Comparison of ENCODE assay signal across 8 mouse cellular contexts in the genomic region with DNA sequence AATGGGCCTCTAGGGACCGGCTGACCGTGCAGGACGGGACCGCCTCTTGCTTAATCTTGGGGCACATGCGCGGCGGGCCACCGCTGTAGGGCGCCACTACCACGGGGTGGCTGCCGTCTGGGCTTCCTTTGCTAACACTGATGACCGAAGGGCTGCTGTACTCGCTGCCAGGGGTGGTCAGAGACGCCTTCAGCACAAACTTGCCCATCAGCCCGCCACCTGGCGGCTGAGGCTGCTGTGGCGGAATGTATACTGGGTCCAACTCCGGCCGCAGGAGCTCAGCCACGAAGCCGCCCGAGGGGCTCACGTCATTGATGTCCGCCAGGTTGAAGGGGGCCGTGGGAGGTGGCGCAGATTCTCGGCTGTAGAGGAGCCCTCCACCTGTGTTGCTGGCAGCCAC. TPM values are rescaled to one million over a fixed set of nuclear protein-coding genes. Genes with fewer than 3 reads are reported as not detected.
DNase-seq lines count a peak whose midpoint lies in the region; ATAC-seq and TF ChIP-seq lines count a peak whose summit lies in the region.

No protein-coding gene starts in this region.

- peak overlapping the region; percentile 41 for H3K9ac ChIP-seq in hindbrain, embryonic 15.5 days

- peaks cover 7% of the 10 kb centered on the region; the same call in 1 of the 2 replicates for H3K27me3 ChIP-seq in hindbrain, embryonic 15.5 days

- peak overlapping the region; percentile 96 for H3K27ac ChIP-seq in gastrocnemius, adult 2 months
- H3K27ac ChIP-seq in hindbrain, embryonic 15.5 days (replicated peaks), result no peak overlapping the region

- under 1% methylated on average over 27 of the region's 27 CpGs for WGBS in hindbrain, embryonic 15.5 days

- ATAC-seq in hindbrain, embryonic 15.5 days (ENCODE audit: low FRiP score, low read depth), result peak; percentile 27; the same call in 1 of the 2 replicates

- DNase-seq in NIH3T3 (ENCODE audit: low read depth), result peak; percentile 96
- DNase-seq in cerebellum, postnatal 36 days, result peak; percentile 27 to 33
- peak; percentile 85 for DNase-seq in gastrocnemius, adult 2 months
- peak; percentile 55 to 66 for DNase-seq in left cerebral cortex, adult 18-20 months (ENCODE audit: low spot score in 2 of 2)
- DNase-seq in lung, postnatal 36 days, result peak; percentile 93
- DNase-seq in retina, postnatal 1 day, result peak; percentile 85
- peak; percentile 70 for DNase-seq in urinary bladder, adult 2 months (ENCODE audit: low spot score)

- no peaks in the 10 kb centered on the region for H3K9me3 ChIP-seq in hindbrain, embryonic 15.5 days

- intact Hi-C loops in gastrocnemius, adult 2 months (cut with DNase I), result loop anchor here (5.0 kb wide), 1 partner anchor 582 kb away; no protein-coding TSS in a partner anchor

- peak; percentile 78 for TF ChIP-seq CTCF in gastrocnemius, adult 2 months (IDR thresholded peaks at IDR 0.05)

- H3K4me2 ChIP-seq in hindbrain, embryonic 15.5 days, result peak overlapping the region; percentile 97

- H3K36me3 ChIP-seq in hindbrain, embryonic 15.5 days, result no peaks in the 10 kb centered on the region

- H3K4me3 ChIP-seq in gastrocnemius, adult 2 months, result peak overlapping the region; percentile 89
- peak overlapping the region; percentile 77 for H3K4me3 ChIP-seq in hindbrain, embryonic 15.5 days

- H3K4me1 ChIP-seq in hindbrain, embryonic 15.5 days (replicated peaks), result peaks cover 36% of the 10 kb centered on the region

RNA-seq across cellular contexts. Expression of gene Klf4, which starts 2.0 kb away (rescaled TPM):
- total RNA-seq in gastrocnemius, adult 2 months (2021), result 10 to 100 TPM in 1 of 2 experiments, 1 to 10 TPM in 1; 8.4 to 40.0 TPM
- 2.5 and 2.7 TPM in 2 replicates for polyA plus RNA-seq in hindbrain, embryonic 15.5 days (2015; fragmentation: Nextera tagmentation; extraction: Ambion mirVana)
- total RNA-seq in left cerebral cortex, adult 18-20 months (2021), result 10 to 100 TPM in 1 of 2 experiments, 1 to 10 TPM in 1; 8.6 to 12.4 TPM
- 51.6 and 59.8 TPM in 2 replicates for polyA plus RNA-seq in urinary bladder, adult 2 months (2012; rRNA removed)

Comparison
In these comparisons a context has a peak if more than half of its experiments do, and no peak if none do; other contexts are left out.
1. DNase-seq: peak in every context shown above with its lines; median percentile 96 in NIH3T3; 93 in lung, postnatal 36 days; 85 in gastrocnemius, adult 2 months; 85 in retina, postnatal 1 day; 70 in urinary bladder, adult 2 months; 60 in left cerebral cortex, adult 18-20 months; 30 in cerebellum, postnatal 36 days.